Mouse (Mus musculus) c-Kit-positive CD71-positive TER-119-positive erythroid progenitor cells, embryonic 14.5 days (primary cell): Measurements from ENCODE around the gene Kirrel2.

Experiments
- DNase-seq: peaks from one replicate; pipeline ENCODE4 v3.0.0-alpha.2; 2013; ENCODE audit warnings: low spot score

Gene Kirrel2

DNA sequence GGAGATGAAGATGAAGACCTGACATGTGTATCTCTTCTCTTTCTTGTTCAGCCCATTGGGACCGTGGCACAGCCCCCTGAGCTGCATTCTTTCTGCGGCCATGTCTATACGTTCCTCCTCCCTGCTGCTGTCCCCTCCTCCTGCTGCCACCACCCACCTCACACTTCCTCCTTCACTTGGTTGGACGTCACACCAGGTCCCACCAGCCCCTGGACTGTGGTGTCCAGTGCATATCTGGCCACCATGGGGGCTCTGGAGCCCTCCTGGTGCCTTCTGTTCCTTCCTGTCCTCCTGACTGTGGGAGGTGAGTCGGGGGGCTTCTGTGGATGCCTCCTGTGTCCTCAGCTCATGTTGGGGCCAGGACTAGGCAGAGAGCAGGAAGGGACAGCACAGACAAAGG lies 43.9 kb downstream of the Kirrel2 start, which contains the start of gene Tyrobp:
Tyrobp (plus strand) TSS at position 165 of the 400 bp plus-strand sequence.
- no peak for DNase-seq

DNA sequence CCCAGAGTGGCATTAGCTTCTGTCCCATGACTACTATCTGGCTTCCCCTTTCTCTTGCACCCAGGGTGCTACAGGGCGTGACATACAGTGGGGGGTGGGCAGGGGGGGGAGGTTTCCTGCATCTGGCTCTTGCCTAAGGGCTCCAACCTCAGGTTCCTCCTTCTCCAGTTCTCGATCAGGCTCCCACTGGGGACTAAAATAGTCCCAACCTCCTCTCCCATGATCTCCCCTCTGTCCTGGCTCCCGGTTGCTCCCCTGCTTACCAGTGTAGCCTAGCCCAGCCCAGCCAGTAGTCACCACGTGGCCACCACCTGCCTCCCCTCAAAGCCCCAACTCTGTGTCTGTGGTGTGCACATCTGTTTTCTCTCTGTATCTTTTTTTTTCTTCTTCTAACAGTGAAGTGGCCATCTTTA lies 44.7 kb downstream of the Kirrel2 start:
- DNase-seq = no peak

DNA sequence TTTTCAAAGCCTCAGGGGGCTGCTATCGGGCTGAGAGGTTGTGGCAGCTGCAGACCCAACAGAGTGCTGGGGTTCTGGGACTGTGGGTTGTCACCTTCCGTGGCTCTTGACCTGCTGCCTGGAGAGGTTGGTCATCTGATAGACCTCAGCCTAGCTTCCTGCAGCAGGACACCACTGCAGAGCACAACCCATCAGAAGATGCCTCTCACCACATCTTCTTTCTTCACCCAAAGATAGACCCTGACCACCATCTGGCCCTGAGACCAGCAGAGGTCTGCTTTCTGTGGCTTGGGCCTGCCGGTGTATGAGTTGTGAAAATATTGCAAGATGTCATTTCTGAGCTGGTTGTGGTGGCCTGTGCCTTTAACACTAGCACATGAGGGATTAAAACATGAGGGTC lies 46.5 kb downstream of the Kirrel2 start:
- DNase-seq = no peak

DNA sequence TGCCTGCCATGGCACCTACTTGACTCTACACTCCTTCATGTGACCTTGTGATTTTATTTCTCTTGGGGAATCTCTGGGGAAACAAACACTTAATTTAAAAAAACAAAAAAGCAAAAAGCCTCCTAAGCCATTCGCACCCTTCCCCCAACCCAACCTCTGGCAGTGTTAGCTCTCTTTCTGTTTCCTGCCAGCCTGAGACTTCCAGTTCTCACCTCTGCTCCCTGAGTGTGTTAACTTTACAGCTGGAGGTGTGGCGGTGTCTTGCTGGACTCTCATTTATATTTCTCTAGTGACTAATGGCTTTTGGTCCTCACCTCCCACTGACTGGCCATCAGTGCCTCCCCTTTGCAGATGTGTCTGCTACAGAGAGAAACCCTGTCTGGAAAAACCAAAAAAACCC lies 47.7 kb downstream of the Kirrel2 start:
- no peak for DNase-seq

DNA sequence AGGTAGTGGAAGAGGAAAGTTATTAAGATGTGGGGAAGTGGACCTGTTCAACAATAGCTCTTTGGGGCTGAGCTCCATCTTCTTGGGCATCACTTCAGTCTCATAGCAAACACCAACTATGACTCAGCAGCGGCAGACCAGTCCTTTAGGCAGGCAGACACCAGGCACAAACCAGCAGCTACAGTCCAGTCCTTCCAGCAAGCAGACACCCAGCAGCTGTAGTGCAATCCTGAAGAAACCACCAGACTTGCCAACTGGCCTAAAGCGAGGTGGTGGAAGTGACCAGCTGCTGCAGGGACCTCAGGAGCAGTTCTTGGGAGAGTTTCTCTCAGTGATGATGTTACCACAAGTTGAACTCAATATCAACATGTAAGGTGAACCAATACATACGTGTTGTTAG lies 48.9 kb downstream of the Kirrel2 start:
- DNase-seq = no peak

DNA sequence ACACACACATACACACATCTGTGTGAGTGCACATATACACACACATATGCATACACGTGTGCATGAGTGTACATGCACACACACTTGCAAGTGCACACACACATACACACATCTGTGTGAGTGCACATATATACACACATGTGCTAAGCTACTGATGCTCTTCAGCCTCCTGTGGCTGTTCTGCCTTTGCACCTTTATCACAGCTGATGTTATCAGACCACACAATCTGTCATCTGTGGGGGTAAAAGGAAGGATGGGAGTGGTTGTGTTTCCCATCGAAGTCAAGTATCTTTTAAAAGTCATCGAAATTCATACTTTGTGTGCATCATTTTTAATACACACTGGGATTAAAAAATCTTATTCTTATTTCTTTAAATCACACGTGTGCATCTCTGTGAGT lies 55.1 kb downstream of the Kirrel2 start:
- no peak for DNase-seq

DNA sequence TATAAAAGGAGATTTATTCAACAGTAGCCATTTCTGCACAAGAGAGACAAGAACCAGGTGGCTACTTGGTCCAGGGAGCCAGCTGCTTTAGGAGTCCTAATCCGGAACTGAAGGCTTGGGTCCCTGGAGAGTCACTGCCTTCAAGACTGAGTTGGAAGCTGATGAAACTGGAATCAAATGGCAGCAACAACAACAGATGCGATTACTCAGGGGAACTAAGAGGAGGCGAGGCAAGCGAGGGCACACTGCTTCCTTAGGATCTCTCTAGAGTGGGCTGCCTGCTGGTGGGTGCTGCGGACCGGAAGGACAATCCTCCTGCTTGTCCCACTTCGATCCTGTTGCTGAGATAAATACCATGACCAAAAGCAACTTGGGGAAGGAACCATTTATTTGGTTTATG lies 57.8 kb downstream of the Kirrel2 start:
- no peak for DNase-seq
